Mouse (Mus musculus) skeletal muscle tissue, adult 2 months (tissue): ENCODE measurements at regions not wholly inside any gene's neighbourhood (a gene's known extent, or its start where the extent isn't known, plus 50 kb on each side); places are given as distances from the start of the nearest gene placed in this dataset.
"Not testable (repeated sequence)": the region's sequence is repeated elsewhere in the genome, so short reads cannot be mapped to it uniquely, and the experiment has no call there.

ENCODE experiments used
- DNase-seq: peaks from one replicate; pipeline ENCODE4 v3.0.0-alpha.2; 2012; ENCODE audit warnings: low read depth, low spot score

DNA sequence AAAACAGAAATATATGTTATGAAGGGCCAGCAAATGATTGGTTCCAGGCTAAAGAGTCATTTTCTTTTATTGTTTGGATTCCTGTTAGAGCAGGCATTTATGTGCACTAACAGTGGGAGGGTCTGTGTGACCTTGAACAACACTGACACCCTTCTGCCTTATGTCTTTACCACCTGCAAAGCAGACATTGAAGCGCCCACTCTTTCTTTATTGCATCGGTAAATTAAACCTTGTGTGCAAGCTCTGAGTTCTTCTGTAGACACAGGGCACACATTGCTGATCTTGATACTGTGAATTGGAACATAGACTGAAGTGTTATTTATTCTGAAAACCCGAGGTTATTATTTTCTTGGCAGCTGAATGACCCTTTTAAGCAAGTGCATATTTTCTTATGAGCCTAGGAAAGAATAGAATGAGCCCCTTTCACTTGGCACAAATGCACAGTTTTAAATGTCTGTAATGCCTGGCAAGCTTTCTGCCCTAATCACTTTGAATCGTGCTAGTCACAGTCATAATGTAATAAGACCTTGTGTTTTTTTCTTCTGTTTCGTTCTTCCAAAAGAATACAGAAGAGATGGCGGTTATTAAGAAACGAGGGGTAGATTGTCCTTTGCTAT lies 125.1 kb upstream of the Cobl start:
- DNase-seq = no peak

DNA sequence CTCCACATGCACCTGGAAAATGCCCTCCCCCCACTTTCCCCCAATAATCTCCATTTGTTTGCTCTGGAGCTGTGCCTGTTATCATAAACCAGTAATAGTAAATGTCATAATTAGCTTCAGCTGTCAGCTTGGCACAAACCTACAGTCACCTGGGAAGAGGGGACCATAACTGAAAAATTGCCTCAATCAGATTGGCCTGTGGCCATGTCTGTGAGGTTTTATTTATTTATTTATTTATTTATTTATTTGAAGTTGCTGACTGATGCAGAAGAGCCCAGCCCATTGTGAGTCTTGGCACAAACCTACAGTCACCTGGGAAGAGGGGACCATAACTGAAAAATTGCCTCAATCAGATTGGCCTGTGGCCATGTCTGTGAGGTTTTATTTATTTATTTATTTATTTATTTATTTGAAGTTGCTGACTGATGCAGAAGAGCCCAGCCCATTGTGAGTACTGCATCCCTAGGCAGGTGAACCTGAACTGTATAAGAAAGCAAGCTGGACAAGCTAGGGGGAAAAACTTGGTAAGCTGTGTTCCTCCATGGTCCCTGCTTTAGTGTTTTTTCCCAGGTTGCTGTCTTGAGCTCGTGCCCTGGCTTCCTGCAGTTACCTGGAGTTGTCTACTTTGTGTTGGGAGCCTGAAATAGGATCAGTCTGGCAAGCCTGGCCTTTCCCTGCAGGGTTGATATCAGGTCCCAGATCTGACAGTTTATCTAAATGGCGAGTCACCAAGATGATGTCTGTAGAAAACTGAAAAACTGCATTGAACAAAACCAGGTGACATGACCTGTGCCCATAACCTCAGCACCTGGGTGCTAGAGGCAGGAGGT lies 120.3 kb upstream of the Cobl start:
- DNase-seq = not testable (repeated sequence)

GRCm38 (mm10) chr11:12578999-12579576 lies 114.3 kb upstream of the Cobl start:
- DNase-seq = no peak

- no peak for DNase-seq
Observed at GRCm38 (mm10) chr11:12559663-12560062, 94.9 kb upstream of the Cobl start.

- DNase-seq = peak; percentile 3
Observed at GRCm38 (mm10) chr11:12558995-12559633, 94.4 kb upstream of the Cobl start.

GRCm38 (mm10) chr11:12558176-12558575 lies 93.4 kb upstream of the Cobl start:
- DNase-seq = no peak

DNA sequence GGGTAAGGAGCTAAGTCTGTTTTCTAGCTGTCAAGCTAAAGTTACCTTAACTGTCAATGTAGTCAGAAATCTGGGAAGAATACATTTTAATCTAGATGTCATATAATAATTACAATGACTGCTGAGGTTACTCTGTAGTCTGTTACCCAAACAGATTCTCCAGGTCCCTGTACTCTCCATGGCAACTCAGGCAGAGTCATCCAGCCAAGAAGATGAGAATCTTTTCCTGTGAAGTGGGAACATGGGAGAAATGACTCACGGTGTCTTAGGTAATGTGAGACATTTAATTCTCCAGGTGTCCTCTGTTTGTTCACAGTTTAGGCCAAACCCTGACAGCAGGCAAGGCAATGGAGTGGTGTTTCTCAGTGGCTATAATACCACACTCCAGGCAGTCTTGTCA lies 81.0 kb upstream of the Cobl start:
- DNase-seq = no peak

GRCm38 (mm10) chr11:12543042-12543441 lies 78.3 kb upstream of the Cobl start:
- no peak for DNase-seq

DNA sequence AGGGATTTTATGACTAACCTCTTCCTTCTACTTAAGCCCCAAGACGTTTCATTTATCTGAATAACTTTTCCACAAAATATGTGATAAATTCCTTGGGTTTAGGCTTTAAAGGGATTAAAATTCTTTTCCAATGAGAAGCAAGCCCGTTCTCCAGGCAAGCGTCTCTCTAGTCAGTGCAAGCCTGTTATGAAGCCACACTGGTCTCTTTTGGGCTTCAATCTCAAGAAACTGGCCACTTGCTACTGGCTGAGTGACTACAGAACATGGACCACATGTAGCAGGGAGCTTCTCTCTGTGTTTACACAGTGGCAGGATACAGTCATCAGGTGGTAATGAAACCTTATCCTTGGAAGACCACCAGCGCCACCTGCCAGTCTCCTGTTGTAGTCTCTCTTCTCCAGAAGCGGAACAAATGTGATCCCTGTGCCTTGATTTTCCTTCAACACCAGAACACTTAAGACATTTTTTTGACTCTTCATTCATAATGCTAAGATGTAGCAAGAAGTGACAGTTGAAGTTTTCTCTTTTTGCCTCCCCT lies 75.6 kb upstream of the Cobl start:
- no peak for DNase-seq

GRCm38 (mm10) chr11:12535063-12535462 lies 70.3 kb upstream of the Cobl start:
- DNase-seq = no peak

GRCm38 (mm10) chr11:12532288-12532687 lies 67.5 kb upstream of the Cobl start:
- peak; percentile 69 for DNase-seq

DNA sequence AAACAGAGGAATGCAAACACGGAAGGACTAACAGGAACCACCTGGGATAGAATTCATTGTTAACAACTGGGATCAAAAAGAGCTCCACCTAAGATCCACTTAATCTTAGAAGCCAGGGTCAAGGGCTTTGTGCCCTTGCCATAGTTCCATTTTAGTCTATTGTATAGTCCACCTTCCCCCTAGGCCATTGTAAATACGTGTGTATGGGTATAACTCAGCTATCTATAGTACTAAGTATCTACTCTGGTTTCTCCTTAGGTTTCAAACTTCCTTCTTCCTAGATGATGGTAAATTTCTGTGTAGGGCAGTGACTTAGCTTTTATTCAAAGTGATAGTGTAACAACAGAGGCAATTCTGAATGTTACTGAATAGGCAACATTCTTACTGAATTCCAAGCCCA lies 57.3 kb upstream of the Cobl start:
- DNase-seq = not testable (repeated sequence)

DNA sequence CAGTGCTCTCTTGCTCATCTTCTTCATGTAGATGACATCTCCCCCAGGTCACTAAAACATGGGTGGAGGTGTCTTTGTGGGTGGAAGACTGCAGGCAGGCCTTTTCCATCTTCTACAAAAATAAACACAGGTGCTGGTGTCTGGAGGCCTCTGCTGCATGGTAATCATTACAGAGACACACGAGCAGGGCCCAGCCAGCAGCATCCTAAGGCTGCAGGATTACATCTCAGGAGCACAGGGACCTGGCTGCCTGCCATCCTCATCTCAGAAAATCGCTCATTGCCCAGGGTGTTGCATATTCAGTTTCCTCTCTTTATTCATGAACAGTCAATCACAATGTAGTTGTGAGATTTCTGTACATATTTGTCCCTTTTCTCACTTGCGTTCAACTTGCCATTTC lies 56.5 kb upstream of the Cobl start:
- no peak for DNase-seq

DNA sequence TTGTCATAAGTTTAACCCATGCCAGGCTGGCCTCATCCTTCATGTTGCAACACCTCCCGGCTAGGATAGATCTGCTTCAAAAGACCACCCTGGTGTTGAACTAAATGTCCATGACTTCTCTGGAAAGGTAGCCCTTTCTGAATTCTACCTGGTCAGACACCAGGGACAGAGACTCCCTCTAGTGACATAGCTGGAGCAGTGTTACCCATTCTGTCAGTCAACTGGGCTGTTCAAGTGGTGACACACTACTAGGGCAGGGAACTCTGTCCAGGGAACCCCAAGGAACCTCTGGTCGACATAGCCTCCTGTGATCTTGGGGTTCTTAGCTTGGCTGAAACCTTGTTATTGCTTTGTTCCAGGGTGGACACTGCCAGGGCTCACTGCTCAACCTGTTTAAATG lies 51.6 kb upstream of the Cobl start:
- no peak for DNase-seq
